Mouse (Mus musculus): Measurements from ENCODE around the gene Ccdc66.

Gene Ccdc66

GRCm38 (mm10) chr14:27507894-27508643 lies at the start of gene Ccdc66:
Ccdc66 (minus strand) TSS chr14:27508460.
- peak; percentile 93 for DNase-seq (ENCODE audit: low read depth)

- no peak for DNase-seq (ENCODE audit: low read depth)
Observed at GRCm38 (mm10) chr14:27543838-27544426, 35.7 kb upstream of the Ccdc66 start.

- no peak for DNase-seq (ENCODE audit: low read depth)
Observed at GRCm38 (mm10) chr14:27536441-27536840, 28.2 kb upstream of the Ccdc66 start.

GRCm38 (mm10) chr14:27524541-27524940 lies 16.3 kb upstream of the Ccdc66 start:
- no peak for DNase-seq (ENCODE audit: low read depth)

- no peak for DNase-seq (ENCODE audit: low read depth)
Observed at GRCm38 (mm10) chr14:27508644-27509301, 513 bp upstream of the Ccdc66 start.

GRCm38 (mm10) chr14:27501096-27501495 lies 7.2 kb downstream of the Ccdc66 start:
- no peak for DNase-seq (ENCODE audit: low read depth)

- peak; percentile 10 for DNase-seq (ENCODE audit: low read depth)
Observed at GRCm38 (mm10) chr14:27493516-27493915, 14.7 kb downstream of the Ccdc66 start.

GRCm38 (mm10) chr14:27491399-27491798 lies 16.9 kb downstream of the Ccdc66 start:
- DNase-seq (ENCODE audit: low read depth): no peak

GRCm38 (mm10) chr14:27446963-27447362 lies 61.3 kb downstream of the Ccdc66 start:
- no peak for DNase-seq (ENCODE audit: low read depth)

- DNase-seq (ENCODE audit: low read depth): no peak
Observed at GRCm38 (mm10) chr14:27444851-27445281, 63.4 kb downstream of the Ccdc66 start.

GRCm38 (mm10) chr14:27440921-27441320 lies 67.3 kb downstream of the Ccdc66 start:
- peak; percentile 56 for DNase-seq (ENCODE audit: low read depth)

- DNase-seq (ENCODE audit: low read depth): no peak
Observed at GRCm38 (mm10) chr14:27436826-27437225, 71.4 kb downstream of the Ccdc66 start.

- no peak for DNase-seq (ENCODE audit: low read depth)
Observed at GRCm38 (mm10) chr14:27436116-27436515, 72.1 kb downstream of the Ccdc66 start.

- no peak for DNase-seq (ENCODE audit: low read depth)
Observed at GRCm38 (mm10) chr14:27432064-27432463, 76.2 kb downstream of the Ccdc66 start.

Measured in 416B (cell line).